Mouse (Mus musculus): ENCODE data around the gene Rpgrip1l. TPM values are rescaled to one million over a fixed set of nuclear protein-coding genes. Genes with fewer than 3 reads are reported as not detected.

Rpgrip1l gene
- total and polyA plus RNA-seq, 3 experiments = 0.26 to 6.6 (median 5.6) TPM

- Histone ChIP-seq H3K4me1 (ENCODE audit: insufficient read depth, low read depth, low read length) (peaks cover 51% of the 10 kb centered on the region), H3K27me3 (ENCODE audit: insufficient read depth, low read length) (no peaks in the 10 kb centered on the region), H3K36me3 (replicated peaks) (peaks cover 30% of the 10 kb centered on the region), H3K9me3 (replicated peaks) (no peaks in the 10 kb centered on the region), H3K4me3 (ENCODE audit: low read depth, low read length) (no peak overlapping the region)
- ATAC-seq (ENCODE audit: extremely low read depth, insufficient number of reproducible peaks, low FRiP score, poor library complexity, severe bottlenecking) (no peak), DNase-seq (ENCODE audit: low spot score) (no peak)
- TF ChIP-seq GATA2 (IDR thresholded peaks at IDR 0.05; ENCODE audit: borderline replicate concordance, low read depth, low read length) (no peak), CTCF (IDR thresholded peaks at IDR 0.05; ENCODE audit: low read depth, low read length) (no peak), TAL1 (conservative IDR thresholded peaks at IDR 0.05; ENCODE audit: low read depth, low read length) (no peak), GATA1 (IDR thresholded peaks at IDR 0.05; ENCODE audit: borderline replicate concordance, low read length) (no peak), POLR2AphosphoS5 (IDR thresholded peaks at IDR 0.05; ENCODE audit: insufficient replicate concordance, low read depth, low read length) (no peak)
These were observed 36.8 kb upstream of the Rpgrip1l start for GRCm38 (mm10) chr8:91349816-91350215.

DNA sequence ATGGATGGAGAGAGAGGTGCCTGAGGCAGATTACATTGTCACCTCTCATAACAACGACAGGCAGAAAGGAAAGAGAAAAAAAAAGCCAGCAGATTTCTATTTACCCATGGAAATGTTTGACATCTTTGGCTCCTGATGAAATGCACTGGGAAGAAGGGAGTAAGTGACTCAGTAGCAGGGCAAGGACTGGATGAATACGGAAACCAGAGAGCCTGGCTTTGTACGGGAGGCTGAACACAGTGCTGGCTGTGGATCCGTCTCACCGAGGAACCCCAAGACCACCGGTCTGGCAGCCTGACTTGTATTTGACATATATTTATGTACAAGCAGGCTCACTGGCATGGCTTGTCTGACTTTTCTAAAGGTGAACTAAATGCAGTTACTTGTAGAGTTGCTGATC is 34.5 kb upstream of the Rpgrip1l start:
- Histone ChIP-seq H3K36me3 (replicated peaks) (peaks cover 41% of the 10 kb centered on the region), H3K4me3 (ENCODE audit: low read depth, low read length) (no peak overlapping the region), H3K9me3 (replicated peaks) (no peaks in the 10 kb centered on the region), H3K4me1 (ENCODE audit: insufficient read depth, low read depth, low read length) (peaks cover 46% of the 10 kb centered on the region), H3K27me3 (ENCODE audit: insufficient read depth, low read length) (no peaks in the 10 kb centered on the region)
- TF ChIP-seq TAL1 (conservative IDR thresholded peaks at IDR 0.05; ENCODE audit: low read depth, low read length) (no peak), GATA2 (IDR thresholded peaks at IDR 0.05; ENCODE audit: borderline replicate concordance, low read depth, low read length) (no peak), POLR2AphosphoS5 (IDR thresholded peaks at IDR 0.05; ENCODE audit: insufficient replicate concordance, low read depth, low read length) (no peak), CTCF (IDR thresholded peaks at IDR 0.05; ENCODE audit: low read depth, low read length) (no peak), GATA1 (IDR thresholded peaks at IDR 0.05; ENCODE audit: borderline replicate concordance, low read length) (no peak)
- ATAC-seq (ENCODE audit: extremely low read depth, insufficient number of reproducible peaks, low FRiP score, poor library complexity, severe bottlenecking) = no peak
- no peak for DNase-seq (ENCODE audit: low spot score)

GRCm38 (mm10) chr8:91347146-91347545 is 34.1 kb upstream of the Rpgrip1l start:
- DNase-seq (ENCODE audit: low spot score) = no peak
- H3K27me3 ChIP-seq (ENCODE audit: insufficient read depth, low read length) = no peaks in the 10 kb centered on the region
- H3K4me1 ChIP-seq (ENCODE audit: insufficient read depth, low read depth, low read length) = peaks cover 42% of the 10 kb centered on the region
- no peak overlapping the region for H3K4me3 ChIP-seq (ENCODE audit: low read depth, low read length)
- H3K36me3 ChIP-seq (replicated peaks) = peaks cover 44% of the 10 kb centered on the region
- ATAC-seq (ENCODE audit: extremely low read depth, insufficient number of reproducible peaks, low FRiP score, poor library complexity, severe bottlenecking) = no peak
- TF ChIP-seq POLR2AphosphoS5 (IDR thresholded peaks at IDR 0.05; ENCODE audit: insufficient replicate concordance, low read depth, low read length) (no peak), GATA1 (IDR thresholded peaks at IDR 0.05; ENCODE audit: borderline replicate concordance, low read length) (no peak), CTCF (IDR thresholded peaks at IDR 0.05; ENCODE audit: low read depth, low read length) (no peak), GATA2 (IDR thresholded peaks at IDR 0.05; ENCODE audit: borderline replicate concordance, low read depth, low read length) (no peak), TAL1 (conservative IDR thresholded peaks at IDR 0.05; ENCODE audit: low read depth, low read length) (no peak)
- H3K9me3 ChIP-seq (replicated peaks) = no peaks in the 10 kb centered on the region

- no peaks in the 10 kb centered on the region for H3K9me3 ChIP-seq (replicated peaks)
- H3K27me3 ChIP-seq (ENCODE audit: insufficient read depth, low read length) = no peaks in the 10 kb centered on the region
- no peak overlapping the region for H3K4me3 ChIP-seq (ENCODE audit: low read depth, low read length)
- ATAC-seq (ENCODE audit: extremely low read depth, insufficient number of reproducible peaks, low FRiP score, poor library complexity, severe bottlenecking) (no peak), DNase-seq (ENCODE audit: low spot score) (no peak)
- peaks cover 44% of the 10 kb centered on the region for H3K36me3 ChIP-seq (replicated peaks)
- TF ChIP-seq GATA1 (IDR thresholded peaks at IDR 0.05; ENCODE audit: borderline replicate concordance, low read length) (no peak), CTCF (IDR thresholded peaks at IDR 0.05; ENCODE audit: low read depth, low read length) (no peak), POLR2AphosphoS5 (IDR thresholded peaks at IDR 0.05; ENCODE audit: insufficient replicate concordance, low read depth, low read length) (no peak), TAL1 (conservative IDR thresholded peaks at IDR 0.05; ENCODE audit: low read depth, low read length) (no peak), GATA2 (IDR thresholded peaks at IDR 0.05; ENCODE audit: borderline replicate concordance, low read depth, low read length) (no peak)
- peaks cover 25% of the 10 kb centered on the region for H3K4me1 ChIP-seq (ENCODE audit: insufficient read depth, low read depth, low read length)
These were observed 31.6 kb upstream of the Rpgrip1l start for GRCm38 (mm10) chr8:91344659-91345058.

DNA sequence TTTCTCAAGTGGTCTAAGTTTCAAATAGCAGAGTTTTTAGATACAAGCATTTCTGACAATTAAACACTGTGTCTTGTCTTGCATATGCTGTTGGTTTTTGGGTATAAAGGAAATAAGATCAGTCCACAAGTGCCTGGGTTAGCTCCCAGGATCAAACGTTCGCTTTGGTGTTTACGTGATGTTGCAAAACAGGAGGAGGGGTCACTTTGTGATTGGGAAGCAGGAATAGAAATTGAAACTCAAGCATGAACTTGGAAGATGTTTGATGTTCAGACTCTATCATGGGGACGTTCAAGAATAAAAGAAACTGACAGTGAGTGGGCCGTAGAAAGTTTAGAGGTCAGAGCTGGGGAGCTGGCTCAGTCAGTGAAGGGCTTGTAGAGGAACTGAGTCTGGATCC is 29.7 kb upstream of the Rpgrip1l start:
- DNase-seq (ENCODE audit: low spot score) (no peak), ATAC-seq (ENCODE audit: extremely low read depth, insufficient number of reproducible peaks, low FRiP score, poor library complexity, severe bottlenecking) (no peak)
- no peak for TF ChIP-seq TAL1 (conservative IDR thresholded peaks at IDR 0.05; ENCODE audit: low read depth, low read length)
- TF ChIP-seq GATA1 (IDR thresholded peaks at IDR 0.05; ENCODE audit: borderline replicate concordance, low read length) = no peak
- no peak for TF ChIP-seq POLR2AphosphoS5 (IDR thresholded peaks at IDR 0.05; ENCODE audit: insufficient replicate concordance, low read depth, low read length)
- TF ChIP-seq GATA2 (IDR thresholded peaks at IDR 0.05; ENCODE audit: borderline replicate concordance, low read depth, low read length) = no peak
- TF ChIP-seq CTCF (IDR thresholded peaks at IDR 0.05; ENCODE audit: low read depth, low read length) = no peak
- Histone ChIP-seq H3K9me3 (replicated peaks) (no peaks in the 10 kb centered on the region), H3K4me3 (ENCODE audit: low read depth, low read length) (no peak overlapping the region), H3K36me3 (replicated peaks) (peaks cover 47% of the 10 kb centered on the region), H3K27me3 (ENCODE audit: insufficient read depth, low read length) (no peaks in the 10 kb centered on the region), H3K4me1 (ENCODE audit: insufficient read depth, low read depth, low read length) (peaks cover 9% of the 10 kb centered on the region)

DNA sequence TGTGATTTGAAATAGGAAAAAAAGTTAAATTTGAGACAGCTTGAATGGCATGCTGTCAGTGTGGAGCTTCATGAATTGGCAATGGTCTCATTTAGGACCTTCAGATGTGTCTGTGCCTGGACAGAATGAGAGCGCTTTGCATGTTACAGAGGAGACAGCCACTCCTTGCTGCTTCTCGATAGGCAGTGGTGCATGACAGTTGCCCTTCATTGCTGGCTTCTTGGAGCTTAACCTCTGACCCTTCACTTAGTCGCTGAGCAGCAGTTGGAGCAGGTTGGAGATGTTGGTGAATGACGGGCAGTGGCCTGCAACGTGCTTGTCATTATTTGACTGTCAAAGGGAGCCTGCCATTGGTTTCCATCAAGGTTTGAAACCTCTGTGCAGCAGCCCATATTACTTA is 29.1 kb upstream of the Rpgrip1l start:
- ATAC-seq (ENCODE audit: extremely low read depth, insufficient number of reproducible peaks, low FRiP score, poor library complexity, severe bottlenecking) = no peak
- Histone ChIP-seq H3K27me3 (ENCODE audit: insufficient read depth, low read length) (no peaks in the 10 kb centered on the region), H3K4me1 (ENCODE audit: insufficient read depth, low read depth, low read length) (peaks cover 6% of the 10 kb centered on the region; the same call in 1 of the 2 replicates), H3K36me3 (replicated peaks) (peaks cover 41% of the 10 kb centered on the region), H3K4me3 (ENCODE audit: low read depth, low read length) (no peak overlapping the region), H3K9me3 (replicated peaks) (no peaks in the 10 kb centered on the region)
- DNase-seq (ENCODE audit: low spot score) = no peak
- TF ChIP-seq CTCF (IDR thresholded peaks at IDR 0.05; ENCODE audit: low read depth, low read length) (no peak), GATA1 (IDR thresholded peaks at IDR 0.05; ENCODE audit: borderline replicate concordance, low read length) (no peak), TAL1 (conservative IDR thresholded peaks at IDR 0.05; ENCODE audit: low read depth, low read length) (no peak), GATA2 (IDR thresholded peaks at IDR 0.05; ENCODE audit: borderline replicate concordance, low read depth, low read length) (no peak), POLR2AphosphoS5 (IDR thresholded peaks at IDR 0.05; ENCODE audit: insufficient replicate concordance, low read depth, low read length) (no peak)

All from G1E (cell line).